Mouse (Mus musculus): ENCODE measurements around the gene Spop.

The Spop gene

DNA sequence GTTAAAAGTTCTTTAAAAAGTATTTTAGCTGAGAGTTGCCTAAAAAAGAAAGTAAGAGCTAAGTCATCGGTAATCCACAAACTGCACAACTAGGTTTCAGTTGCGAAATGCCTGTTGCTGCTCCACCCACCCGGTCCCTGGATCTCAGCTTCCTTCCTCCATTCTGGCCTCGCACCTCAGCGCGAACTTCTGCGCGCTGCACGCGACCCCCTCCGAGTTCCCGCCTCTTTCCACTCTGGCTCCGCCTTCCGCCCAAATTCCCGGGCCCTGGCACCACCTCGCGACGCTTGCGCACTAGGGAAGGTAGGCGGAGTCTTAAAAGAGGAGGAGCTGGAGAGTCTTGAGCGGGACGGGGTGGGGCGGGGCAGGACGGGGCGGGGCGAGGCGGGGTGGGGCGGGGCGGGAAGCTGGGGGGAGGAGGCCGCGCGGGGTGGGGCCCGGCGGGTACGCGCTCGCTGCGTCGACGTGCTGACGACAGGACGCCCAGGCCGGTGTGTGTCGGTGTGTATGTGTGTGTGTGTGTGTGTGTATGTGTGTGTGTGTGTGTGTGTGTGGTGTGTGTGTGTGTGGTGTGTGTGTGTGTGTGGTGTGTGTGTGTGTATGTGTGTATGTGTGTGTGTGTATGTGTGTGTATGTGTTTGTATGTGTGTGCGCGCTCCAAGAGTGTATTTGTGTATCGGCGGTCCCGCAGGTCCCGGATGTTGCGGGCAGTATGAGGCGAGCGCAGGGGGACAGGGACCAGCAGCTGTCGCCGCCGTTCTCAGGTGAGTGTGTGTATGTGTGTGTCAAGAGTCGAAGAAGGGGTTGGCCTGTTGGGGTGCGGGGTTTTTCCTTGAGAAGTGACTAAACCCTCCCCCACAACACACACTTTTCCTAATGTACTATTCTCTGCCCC is at the start of gene Spop:
Gene Spop, plus strand, starts transcription at position 440 of the 895 bp plus-strand sequence.
- in situ Hi-C loops (cut with MboI, MseI) = no loop called here

- in situ Hi-C loops (cut with MboI, MseI) = no loop called here
Measured at GRCm38 (mm10) chr11:95364388-95364787, 49.5 kb upstream of the Spop start.

DNA sequence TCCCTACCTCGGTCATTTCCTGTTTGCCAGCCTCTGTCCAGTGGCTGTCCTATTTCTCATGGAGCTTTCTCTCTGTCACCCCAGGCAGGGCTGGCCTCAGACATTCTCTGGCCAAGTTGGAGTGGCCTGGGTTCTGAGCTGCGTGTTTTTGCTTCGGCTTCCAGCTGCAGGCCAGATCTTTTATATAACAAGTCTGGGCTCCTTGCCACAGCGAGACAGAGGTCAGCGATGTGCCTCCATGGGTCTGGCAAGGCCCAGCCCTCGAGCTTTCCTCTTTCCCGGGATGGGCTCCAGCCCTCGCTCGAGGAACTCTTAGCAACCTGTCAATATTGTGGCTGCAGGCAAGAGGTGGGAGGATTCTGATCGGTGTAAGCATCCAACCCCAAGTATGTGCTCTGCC is 48.3 kb upstream of the Spop start:
- in situ Hi-C loops (cut with MboI, MseI) = no loop called here

DNA sequence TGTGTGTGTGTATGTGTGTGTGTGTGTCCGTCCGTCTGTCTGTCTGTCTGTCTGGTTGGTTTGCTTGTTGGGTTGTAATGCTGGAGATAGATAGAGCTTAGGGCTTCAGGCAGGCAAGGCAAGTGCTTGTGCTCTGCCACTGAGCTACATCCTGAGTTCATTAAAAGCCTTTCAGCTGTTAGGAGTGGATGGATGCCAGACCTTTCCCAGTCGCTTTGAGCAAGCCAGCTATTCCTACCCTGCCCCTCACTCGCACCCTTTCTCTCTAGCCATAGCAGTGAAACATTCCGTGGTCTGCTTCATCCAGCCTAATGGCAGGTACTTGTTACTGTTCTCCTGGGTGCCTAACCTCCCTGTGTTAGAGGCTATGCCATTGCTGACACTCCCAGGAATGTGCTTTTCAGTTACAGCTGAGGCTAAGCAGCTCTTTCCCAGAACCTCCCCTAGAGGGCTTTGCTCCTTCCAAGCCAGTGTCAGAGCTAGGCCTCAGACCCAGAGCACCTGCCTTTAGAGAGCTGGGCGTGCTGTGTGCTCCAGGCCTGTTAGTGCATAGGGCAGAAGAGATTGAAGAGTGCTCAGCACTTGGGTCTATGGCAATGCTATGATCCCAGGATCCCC is 47.5 kb upstream of the Spop start:
- in situ Hi-C loops (cut with MboI, MseI) = no loop called here

GRCm38 (mm10) chr11:95367011-95367735 is 46.7 kb upstream of the Spop start:
- in situ Hi-C loops (cut with MboI, MseI) = no loop called here

- in situ Hi-C loops (cut with MboI, MseI) = no loop called here
Measured at GRCm38 (mm10) chr11:95368231-95368823, 45.6 kb upstream of the Spop start.

DNA sequence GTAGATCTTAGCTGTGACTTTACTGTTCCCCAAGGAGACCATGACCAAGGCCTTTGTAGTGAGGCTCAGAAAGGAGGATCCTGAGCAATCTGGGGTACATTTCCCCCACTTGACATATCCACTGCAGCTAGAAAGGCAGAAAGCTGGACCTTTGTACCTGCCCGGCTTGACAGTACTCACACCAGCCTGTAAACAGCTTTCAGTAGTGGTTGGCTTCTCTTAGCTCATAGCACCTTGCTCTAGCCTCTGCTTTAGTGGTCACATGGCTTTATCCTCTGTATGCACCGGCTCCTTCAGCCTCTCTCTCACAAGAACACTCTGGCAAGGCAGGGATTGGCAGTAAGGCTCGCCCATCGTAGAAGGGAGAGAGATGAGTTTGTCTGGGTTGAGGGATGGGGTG is 45.0 kb upstream of the Spop start:
- in situ Hi-C loops (cut with MboI, MseI) = no loop called here

- in situ Hi-C loops (cut with MboI, MseI) = no loop called here
Measured at GRCm38 (mm10) chr11:95369964-95370890, 43.7 kb upstream of the Spop start.

- in situ Hi-C loops (cut with MboI, MseI) = no loop called here
Measured at GRCm38 (mm10) chr11:95371182-95371581, 42.7 kb upstream of the Spop start.

GRCm38 (mm10) chr11:95378926-95379325 is 35.0 kb upstream of the Spop start:
- in situ Hi-C loops (cut with MboI, MseI) = no loop called here

GRCm38 (mm10) chr11:95379552-95379951 is 34.3 kb upstream of the Spop start:
- in situ Hi-C loops (cut with MboI, MseI) = no loop called here

GRCm38 (mm10) chr11:95380711-95381110 is 33.2 kb upstream of the Spop start:
- in situ Hi-C loops (cut with MboI, MseI) = no loop called here

GRCm38 (mm10) chr11:95381146-95381545 is 32.7 kb upstream of the Spop start:
- in situ Hi-C loops (cut with MboI, MseI) = no loop called here

DNA sequence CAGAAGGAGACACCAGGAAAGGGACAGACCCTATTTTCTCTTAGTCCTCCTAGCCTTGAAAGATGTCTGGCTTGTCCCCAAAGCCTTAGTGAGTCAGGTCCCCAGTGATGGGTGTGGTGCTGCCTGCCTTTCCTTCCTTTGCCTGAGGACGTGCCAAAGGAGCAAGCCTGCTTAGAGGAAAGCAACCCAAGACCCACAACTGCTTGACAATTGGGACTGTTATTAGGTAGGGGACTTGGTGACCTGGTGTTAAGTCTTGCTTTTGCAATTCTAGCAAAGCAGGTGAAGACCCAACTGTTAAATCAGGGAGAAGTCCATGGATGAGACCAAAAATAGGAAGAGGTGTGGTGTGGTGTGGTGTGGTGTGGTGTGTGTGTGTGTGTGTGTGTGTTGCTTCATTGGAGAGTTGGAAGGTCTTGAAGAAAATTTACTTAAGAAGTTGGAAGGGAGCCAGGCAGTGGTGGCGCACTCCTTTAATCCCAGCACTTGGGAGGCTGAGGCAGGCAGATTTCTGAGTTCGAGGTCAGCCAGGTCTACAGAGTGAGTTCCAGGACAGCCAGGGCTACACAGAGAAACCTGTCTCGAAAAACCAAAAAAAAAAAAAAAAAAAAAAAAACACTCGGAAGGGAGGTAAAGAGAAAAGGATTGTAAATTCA is 30.4 kb upstream of the Spop start:
- in situ Hi-C loops (cut with MboI, MseI) = no loop called here

DNA sequence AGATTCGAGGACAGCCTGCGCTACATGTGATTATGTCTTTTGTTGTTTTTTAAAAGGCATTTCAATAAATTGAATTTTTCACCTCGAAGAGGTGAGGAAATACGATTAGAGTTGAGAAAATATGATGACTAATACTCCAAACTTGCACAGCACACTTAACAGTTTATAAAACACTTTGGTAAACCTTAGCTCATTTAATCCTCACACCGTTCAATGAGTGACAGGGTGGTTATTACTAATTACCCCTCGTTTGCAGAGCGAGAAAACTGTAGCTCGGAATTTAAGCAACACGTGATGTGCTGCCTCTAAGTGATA is 29.9 kb upstream of the Spop start:
- in situ Hi-C loops (cut with MboI, MseI) = no loop called here

DNA sequence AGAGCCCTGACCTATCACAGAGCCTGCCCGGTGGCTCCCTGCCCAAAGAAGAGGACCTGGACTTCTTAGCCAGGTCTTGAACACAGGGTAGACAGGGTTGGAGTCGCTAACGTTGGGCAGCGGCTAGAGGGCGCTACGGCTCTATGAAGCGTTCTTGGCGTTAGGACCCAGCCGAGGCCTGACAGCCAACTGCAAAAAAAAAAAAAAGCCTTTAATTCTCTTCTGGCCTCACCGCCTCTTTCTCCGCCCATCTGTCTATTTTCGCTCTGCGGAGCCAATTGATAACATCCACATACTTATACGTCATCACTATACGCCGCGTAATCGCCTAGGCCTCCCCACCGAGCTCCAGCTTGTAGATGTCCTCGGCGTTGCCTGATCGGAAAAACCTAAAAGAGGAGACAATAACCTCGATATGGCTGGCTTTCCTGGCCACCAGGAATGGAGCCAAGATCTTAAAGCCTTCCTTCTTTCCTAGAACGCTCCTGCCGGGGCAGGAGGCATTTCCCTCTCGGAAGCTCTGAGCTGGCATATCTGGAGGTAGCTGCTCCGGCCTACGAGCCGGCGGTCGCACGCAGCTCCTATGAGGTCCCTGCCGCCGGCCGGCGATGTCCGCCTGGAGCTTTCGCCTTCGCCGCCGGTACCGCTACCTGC is 29.4 kb upstream of the Spop start, which contains the start of gene Slc35b1:
Gene Slc35b1, plus strand, starts transcription at position 374 of the 654 bp plus-strand sequence.
- in situ Hi-C loops (cut with MboI, MseI) = no loop called here

GRCm38 (mm10) chr11:95384973-95385320 is 28.9 kb upstream of the Spop start:
- in situ Hi-C loops (cut with MboI, MseI) = no loop called here

GRCm38 (mm10) chr11:95387354-95387753 is 26.5 kb upstream of the Spop start:
- in situ Hi-C loops (cut with MboI, MseI) = no loop called here

- in situ Hi-C loops (cut with MboI, MseI) = no loop called here
Measured at GRCm38 (mm10) chr11:95389006-95389405, 24.9 kb upstream of the Spop start.

- in situ Hi-C loops (cut with MboI, MseI) = loop anchor here (5.0 kb wide), 1 partner anchor 132 kb away; no protein-coding TSS in a partner anchor
Measured at GRCm38 (mm10) chr11:95390420-95390819, 23.5 kb upstream of the Spop start.

Data from T-helper 1 cell (primary cell).